Mouse (Mus musculus): ENCODE measurements at regions not wholly inside any gene's neighbourhood (a gene's known extent, or its start where the extent isn't known, plus 50 kb on each side); places are given as distances from the start of the nearest gene placed in this dataset.

DNA sequence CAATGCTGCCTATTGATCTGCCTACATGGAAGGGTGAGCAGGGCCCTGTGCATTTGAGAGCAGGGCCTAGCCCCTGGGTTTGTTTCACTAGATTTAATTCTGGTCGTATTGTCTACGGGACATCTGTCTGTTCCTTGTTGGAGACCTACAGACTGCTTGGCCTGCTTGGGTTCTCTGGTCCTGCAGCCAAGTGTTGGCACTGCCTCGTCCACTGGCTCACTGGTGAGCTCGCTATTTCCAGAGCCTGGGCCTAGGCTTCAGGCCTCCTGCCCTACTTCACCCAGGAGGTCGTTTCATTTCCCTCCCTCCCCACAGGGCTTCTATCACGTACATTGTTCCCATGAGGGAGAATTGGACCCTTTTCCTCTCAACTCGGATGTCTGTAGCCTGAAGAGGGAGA lies 62.2 kb upstream of the Blcap start:
- Histone ChIP-seq H3K9me3 (replicated peaks) (0 out of 2 replicates have a peak, but pooled peaks cover under 1% of the 10 kb centered on the region), H3K4me1 (replicated peaks) (no peaks in the 10 kb centered on the region), H3K9ac (no peak overlapping the region), H3K27me3 (peaks cover 15% of the 10 kb centered on the region), H3K27ac (no peak overlapping the region), H3K4me3 (no peak overlapping the region), H3K4me2 (no peak overlapping the region), H3K36me3 (no peaks in the 10 kb centered on the region)
- ATAC-seq (replicated peaks; ENCODE audit: insufficient number of reproducible peaks, insufficient read depth, low FRiP score, low read depth): no peak
- 50% methylated on average over 7 of the region's 7 CpGs for WGBS

- 4% methylated on average over 14 of the region's 14 CpGs for WGBS
- Histone ChIP-seq H3K27ac (no peak overlapping the region), H3K4me3 (no peak overlapping the region), H3K9ac (no peak overlapping the region), H3K9me3 (replicated peaks) (no peaks in the 10 kb centered on the region), H3K4me2 (no peak overlapping the region), H3K4me1 (replicated peaks) (no peaks in the 10 kb centered on the region), H3K36me3 (no peaks in the 10 kb centered on the region), H3K27me3 (peaks cover 15% of the 10 kb centered on the region)
- no peak for ATAC-seq (replicated peaks; ENCODE audit: insufficient number of reproducible peaks, insufficient read depth, low FRiP score, low read depth)
Measured at GRCm38 (mm10) chr2:157635670-157636069, 64.6 kb upstream of the Blcap start.

DNA sequence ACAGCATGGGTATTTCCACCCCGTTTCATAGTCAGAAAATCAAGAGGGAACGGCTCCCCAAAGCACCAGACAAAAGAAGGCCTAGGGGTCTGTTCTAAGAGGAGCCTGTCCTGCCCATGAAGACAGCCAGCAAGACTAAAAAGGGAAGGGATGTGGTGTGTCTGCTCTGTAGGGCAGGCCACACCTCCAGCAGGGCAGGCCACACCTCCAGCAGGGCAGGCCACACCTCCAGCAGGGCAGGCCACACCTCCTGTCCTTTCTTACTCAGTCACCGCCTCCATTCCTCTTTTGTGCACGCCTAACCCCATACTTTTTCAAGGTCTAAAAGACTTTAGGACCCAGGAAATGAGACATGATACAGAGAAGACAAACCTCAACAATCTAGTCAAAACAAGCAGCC lies 69.8 kb upstream of the Blcap start:
- H3K27ac ChIP-seq: no peak overlapping the region
- H3K36me3 ChIP-seq: no peaks in the 10 kb centered on the region
- H3K4me3 ChIP-seq: no peak overlapping the region
- ATAC-seq (replicated peaks; ENCODE audit: insufficient number of reproducible peaks, insufficient read depth, low FRiP score, low read depth): no peak
- no peak overlapping the region for H3K4me2 ChIP-seq
- no peaks in the 10 kb centered on the region for H3K4me1 ChIP-seq (replicated peaks)
- H3K9ac ChIP-seq: no peak overlapping the region
- 46% methylated on average over 4 of the region's 4 CpGs for WGBS
- no peaks in the 10 kb centered on the region for H3K9me3 ChIP-seq (replicated peaks)
- H3K27me3 ChIP-seq: peaks cover 4% of the 10 kb centered on the region; the same call in 1 of the 2 replicates

GRCm38 (mm10) chr2:157663584-157664375 lies 73.4 kb upstream of the Ctnnbl1 start:
- ATAC-seq (replicated peaks; ENCODE audit: insufficient number of reproducible peaks, insufficient read depth, low FRiP score, low read depth): no peak
- no peak overlapping the region for H3K4me2 ChIP-seq
- no peaks in the 10 kb centered on the region for H3K9me3 ChIP-seq (replicated peaks)
- peaks cover 24% of the 10 kb centered on the region for H3K27me3 ChIP-seq
- H3K4me1 ChIP-seq (replicated peaks): no peaks in the 10 kb centered on the region
- H3K9ac ChIP-seq: no peak overlapping the region
- 9% methylated on average over 20 of the region's 20 CpGs for WGBS
- no peak overlapping the region for H3K27ac ChIP-seq
- H3K4me3 ChIP-seq: no peak overlapping the region
- H3K36me3 ChIP-seq: no peaks in the 10 kb centered on the region

DNA sequence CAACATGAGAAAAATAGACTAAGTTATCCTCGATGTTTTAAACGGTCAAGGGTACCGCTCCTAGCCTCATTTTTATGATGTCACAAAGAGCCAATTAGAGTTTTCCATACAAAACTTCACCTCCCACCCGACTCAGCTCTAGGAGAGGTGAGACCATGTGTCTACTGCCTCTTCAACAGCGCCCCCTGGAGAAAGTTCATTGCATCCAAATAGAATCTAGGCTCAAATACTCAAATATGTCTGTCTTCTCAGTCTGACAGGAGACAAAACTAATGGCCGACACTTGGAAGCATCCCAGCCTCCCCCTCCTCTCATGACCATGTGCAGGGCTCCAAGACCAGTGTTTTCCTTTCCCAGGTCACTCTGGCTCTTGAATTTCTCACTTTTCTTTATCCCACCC lies 72.7 kb upstream of the Ctnnbl1 start:
- Histone ChIP-seq H3K9ac (no peak overlapping the region), H3K4me3 (no peak overlapping the region), H3K36me3 (no peaks in the 10 kb centered on the region), H3K27me3 (peaks cover 24% of the 10 kb centered on the region), H3K9me3 (replicated peaks) (no peaks in the 10 kb centered on the region), H3K4me2 (no peak overlapping the region), H3K27ac (no peak overlapping the region), H3K4me1 (replicated peaks) (peaks cover 2% of the 10 kb centered on the region)
- WGBS: 36% methylated on average over 6 of the region's 6 CpGs
- ATAC-seq (replicated peaks; ENCODE audit: insufficient number of reproducible peaks, insufficient read depth, low FRiP score, low read depth): no peak

DNA sequence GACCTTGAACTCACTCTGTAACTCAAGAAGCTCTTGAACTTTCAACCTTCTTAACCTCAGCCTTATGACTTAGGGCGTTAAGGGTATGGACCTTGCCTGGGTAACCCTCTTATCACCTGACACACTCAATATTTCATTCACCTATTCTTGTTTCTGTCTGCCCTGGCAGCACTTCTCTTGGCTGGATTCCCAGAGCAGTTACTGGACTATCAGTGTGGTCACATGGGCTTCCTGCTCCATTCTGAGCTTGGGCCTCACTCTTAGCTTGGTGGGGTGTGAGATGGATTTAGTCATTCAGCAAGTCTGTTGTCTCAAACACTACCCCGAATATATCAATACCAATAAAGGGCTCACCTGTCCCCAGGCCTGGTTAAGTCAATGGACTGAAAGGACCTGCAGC lies 67.0 kb upstream of the Ctnnbl1 start:
- Histone ChIP-seq H3K9ac (no peak overlapping the region), H3K4me2 (no peak overlapping the region), H3K27ac (peak overlapping the region; percentile 53; the same call in 1 of the 2 replicates), H3K4me1 (replicated peaks) (peaks cover 19% of the 10 kb centered on the region), H3K27me3 (no peaks in the 10 kb centered on the region), H3K36me3 (no peaks in the 10 kb centered on the region), H3K9me3 (replicated peaks) (no peaks in the 10 kb centered on the region), H3K4me3 (no peak overlapping the region)
- WGBS: 27% methylated on average over 2 of the region's 2 CpGs
- 0 out of 2 replicates have a peak, but pooled peaks have one; percentile 61 for ATAC-seq (replicated peaks; ENCODE audit: insufficient number of reproducible peaks, insufficient read depth, low FRiP score, low read depth)

- H3K27ac ChIP-seq: no peak overlapping the region
- no peak overlapping the region for H3K4me2 ChIP-seq
- WGBS: 55% methylated on average over 19 of the region's 19 CpGs
- no peaks in the 10 kb centered on the region for H3K36me3 ChIP-seq
- ATAC-seq (replicated peaks; ENCODE audit: insufficient number of reproducible peaks, insufficient read depth, low FRiP score, low read depth): no peak
- H3K4me3 ChIP-seq: no peak overlapping the region
- no peaks in the 10 kb centered on the region for H3K9me3 ChIP-seq (replicated peaks)
- H3K27me3 ChIP-seq: no peaks in the 10 kb centered on the region
- H3K4me1 ChIP-seq (replicated peaks): peaks cover 17% of the 10 kb centered on the region
- H3K9ac ChIP-seq: no peak overlapping the region
Measured at GRCm38 (mm10) chr2:157674906-157675305, 62.3 kb upstream of the Ctnnbl1 start.

GRCm38 (mm10) chr2:157676396-157677176 lies 60.6 kb upstream of the Ctnnbl1 start:
- Histone ChIP-seq H3K27me3 (no peaks in the 10 kb centered on the region; the same call in 1 of the 2 replicates), H3K36me3 (no peaks in the 10 kb centered on the region), H3K4me1 (replicated peaks) (0 out of 2 replicates have a peak, but pooled peaks cover 5% of the 10 kb centered on the region), H3K4me3 (no peak overlapping the region), H3K9ac (no peak overlapping the region), H3K27ac (no peak overlapping the region), H3K9me3 (replicated peaks) (no peaks in the 10 kb centered on the region), H3K4me2 (no peak overlapping the region)
- 34% methylated on average over 10 of the region's 10 CpGs for WGBS
- no peak for ATAC-seq (replicated peaks; ENCODE audit: insufficient number of reproducible peaks, insufficient read depth, low FRiP score, low read depth)

- Histone ChIP-seq H3K27me3 (no peaks in the 10 kb centered on the region; the same call in 1 of the 2 replicates), H3K9me3 (replicated peaks) (no peaks in the 10 kb centered on the region), H3K27ac (no peak overlapping the region), H3K36me3 (no peaks in the 10 kb centered on the region), H3K9ac (no peak overlapping the region), H3K4me2 (no peak overlapping the region), H3K4me1 (replicated peaks) (0 out of 2 replicates have a peak, but pooled peaks cover 5% of the 10 kb centered on the region), H3K4me3 (no peak overlapping the region)
- WGBS: 12% methylated on average over 7 of the region's 7 CpGs
- no peak for ATAC-seq (replicated peaks; ENCODE audit: insufficient number of reproducible peaks, insufficient read depth, low FRiP score, low read depth)
Measured at GRCm38 (mm10) chr2:157677262-157677661, 59.9 kb upstream of the Ctnnbl1 start.

- Histone ChIP-seq H3K9ac (no peak overlapping the region), H3K27ac (no peak overlapping the region), H3K27me3 (no peaks in the 10 kb centered on the region; the same call in 1 of the 2 replicates), H3K9me3 (replicated peaks) (no peaks in the 10 kb centered on the region), H3K4me2 (no peak overlapping the region), H3K4me1 (replicated peaks) (0 out of 2 replicates have a peak, but pooled peaks cover 5% of the 10 kb centered on the region), H3K36me3 (no peaks in the 10 kb centered on the region), H3K4me3 (no peak overlapping the region)
- ATAC-seq (replicated peaks; ENCODE audit: insufficient number of reproducible peaks, insufficient read depth, low FRiP score, low read depth): no peak
- 77% methylated on average over 7 of the region's 7 CpGs for WGBS
Measured at GRCm38 (mm10) chr2:157681931-157682330, 55.3 kb upstream of the Ctnnbl1 start.
